Mouse (Mus musculus) adrenal gland, adult 2 months (tissue): ENCODE results near the gene Polr2c. TPM values are rescaled to one million over a fixed set of nuclear protein-coding genes. Genes with fewer than 3 reads are reported as not detected.
"Not testable (repeated sequence)": the region's sequence is repeated elsewhere in the genome, so short reads cannot be mapped to it uniquely, and the experiment has no call there.

Experiments
- DNase-seq: peaks from one replicate; pipeline ENCODE4 v3.0.0; 2021
- long read RNA-seq: library from polyadenylated mRNA; stranded (forward); transcript quantifications from one replicate; pipeline ENCODE4 v2.0.0, GENCODE M21; 2021
- polyA plus RNA-seq: library from polyadenylated mRNA; depleted of rRNA; stranded (reverse); fragments of >200 nt; gene quantifications from 2 replicates; pipeline ENCODE4 v1.2.3, GENCODE M21; 2012; rRNA removed
- total RNA-seq, 2 experiments: library from RNA; stranded (reverse); gene quantifications; 2 replicates each; pipeline ENCODE4 v1.2.3; 2021

Polr2c gene
- total RNA-seq (10 to 100 TPM; 54.5 to 68.0 TPM), polyA plus RNA-seq (52.0 and 66.6 TPM in 2 replicates)
- long read RNA-seq, transcript Polr2c-201 (9 exons, 1,580 nt) = major isoform, 79 of 126 reads
- long read RNA-seq, partial matches to known transcripts = 0 of 126 reads
- long read RNA-seq, other reads (novel, unspliced or antisense) = 46 of 126 reads

- peak; percentile 92 for DNase-seq
These were observed at the start of gene Polr2c for GRCm38 (mm10) chr8:94857346-94858173. TSS of gene Polr2c (plus strand) at chr8:94857450.

DNA sequence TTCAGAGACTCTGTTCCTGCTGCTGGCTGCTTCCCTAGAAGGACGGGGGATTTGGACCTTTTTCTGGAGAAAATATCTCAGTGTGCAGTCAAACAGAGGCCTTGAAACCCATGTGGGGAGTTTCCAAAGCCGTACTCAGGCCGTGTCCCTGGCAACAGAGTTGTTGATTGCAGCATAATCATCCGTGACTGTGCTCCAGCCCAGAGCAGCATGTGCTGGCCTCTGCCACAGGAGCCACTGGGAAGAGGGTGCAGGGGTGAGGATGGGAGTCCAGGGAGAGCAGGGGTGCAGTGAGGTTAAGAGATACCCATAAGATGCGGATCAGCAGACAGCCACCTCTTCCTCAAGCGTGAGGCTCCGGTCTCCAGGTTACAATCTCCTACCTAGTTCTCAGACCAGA is 49.7 kb upstream of the Polr2c start:
- DNase-seq = peak; percentile 86

DNA sequence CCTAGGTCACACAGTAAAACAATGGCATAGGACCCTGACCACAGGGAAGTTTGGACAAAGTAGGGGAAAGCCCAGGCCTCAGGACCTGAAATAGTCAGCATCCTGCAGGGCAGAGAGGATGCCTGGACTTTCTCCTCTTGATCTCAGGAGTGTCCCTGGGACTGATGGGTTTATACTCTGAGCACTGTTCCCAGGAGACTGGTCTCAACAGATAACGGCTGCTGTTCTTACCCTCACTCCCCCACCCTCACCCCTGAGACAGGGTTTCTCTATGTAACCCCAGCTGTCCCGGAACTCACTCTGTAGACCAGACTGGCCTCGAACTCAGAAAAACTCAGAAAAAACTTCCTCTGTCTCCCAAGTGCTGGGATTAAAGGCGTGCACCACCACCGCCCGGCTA is 48.9 kb upstream of the Polr2c start:
- no peak for DNase-seq

DNA sequence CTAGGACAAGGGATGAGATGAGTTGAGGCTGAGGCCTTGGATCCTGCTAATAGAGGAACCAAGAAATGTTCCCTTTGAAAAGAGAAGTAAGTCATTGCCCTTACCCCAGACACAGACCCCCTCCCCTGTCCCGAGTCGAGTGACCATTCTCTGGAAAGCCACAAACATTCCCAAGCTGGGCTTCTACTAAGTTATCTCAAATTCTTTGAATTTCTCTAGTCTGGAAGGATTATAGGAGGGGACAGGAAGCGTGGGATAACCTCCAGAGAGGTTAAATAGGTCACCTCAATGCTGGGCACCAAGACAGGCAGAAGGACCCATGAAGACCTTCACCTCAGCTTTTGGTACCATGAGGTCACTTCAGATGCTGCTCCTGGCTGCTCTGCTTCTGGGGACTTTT is 47.1 kb upstream of the Polr2c start, which contains the start of gene Ccl17:
TSS of gene Ccl17 (plus strand) at position 301 of the 400 bp plus-strand sequence.
- DNase-seq = no peak

DNA sequence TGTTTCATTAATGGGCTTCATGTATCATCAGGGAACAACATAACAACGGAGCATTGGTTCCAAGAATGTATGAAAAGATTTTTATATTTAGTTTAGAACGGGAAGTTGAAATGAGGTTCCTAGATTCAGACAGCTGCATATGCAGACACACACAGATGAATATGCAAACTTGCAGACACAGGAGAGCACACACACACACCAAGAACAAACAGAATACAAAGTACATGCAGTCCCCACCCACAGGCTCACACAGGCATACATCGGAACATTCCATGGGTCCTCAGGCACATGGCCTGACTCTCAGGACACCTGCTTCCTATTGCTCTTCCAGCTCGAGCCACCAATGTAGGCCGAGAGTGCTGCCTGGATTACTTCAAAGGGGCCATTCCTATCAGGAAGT is 46.4 kb upstream of the Polr2c start:
- DNase-seq = no peak

DNA sequence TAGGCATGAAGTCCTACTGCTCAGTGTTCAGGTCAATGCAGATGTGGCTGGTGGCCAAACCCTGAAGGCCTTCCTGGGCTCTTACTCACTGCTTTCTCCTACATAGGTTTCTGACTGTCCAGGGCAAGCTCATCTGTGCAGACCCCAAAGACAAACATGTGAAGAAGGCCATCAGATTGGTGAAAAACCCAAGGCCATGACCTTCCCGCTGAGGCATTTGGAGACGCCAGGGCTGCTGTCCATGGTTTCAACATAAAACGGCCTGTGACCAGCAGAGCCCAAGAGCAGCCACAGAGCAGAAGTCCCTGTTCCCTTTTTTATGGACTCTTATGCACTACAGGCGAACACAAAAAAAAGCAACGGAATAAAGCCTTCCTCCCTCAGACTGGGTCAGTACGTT is 45.6 kb upstream of the Polr2c start:
- peak; percentile 74 for DNase-seq

DNA sequence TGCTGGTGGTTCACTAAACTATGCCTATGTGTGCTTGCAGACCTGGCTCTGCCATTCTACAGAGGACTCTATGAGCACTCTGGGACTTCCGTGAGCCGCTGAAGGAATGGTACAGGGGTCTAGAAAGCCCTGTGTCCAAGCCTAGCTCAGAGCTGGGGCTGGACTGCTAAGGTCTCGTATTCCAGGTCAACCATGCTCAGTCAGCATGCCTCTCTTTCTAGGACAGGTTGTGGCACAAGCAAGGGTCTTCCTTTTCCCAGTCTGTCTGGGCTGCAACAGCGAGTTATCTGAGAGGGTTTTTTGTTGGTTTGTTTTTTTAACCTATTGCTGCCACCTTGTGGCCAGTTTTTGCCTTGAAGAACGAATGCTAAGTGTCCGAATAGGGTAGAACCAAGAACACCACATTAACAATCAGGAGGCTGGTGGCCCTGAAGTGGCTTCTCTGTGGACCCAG is 44.6 kb upstream of the Polr2c start:
- peak; percentile 81 for DNase-seq

DNA sequence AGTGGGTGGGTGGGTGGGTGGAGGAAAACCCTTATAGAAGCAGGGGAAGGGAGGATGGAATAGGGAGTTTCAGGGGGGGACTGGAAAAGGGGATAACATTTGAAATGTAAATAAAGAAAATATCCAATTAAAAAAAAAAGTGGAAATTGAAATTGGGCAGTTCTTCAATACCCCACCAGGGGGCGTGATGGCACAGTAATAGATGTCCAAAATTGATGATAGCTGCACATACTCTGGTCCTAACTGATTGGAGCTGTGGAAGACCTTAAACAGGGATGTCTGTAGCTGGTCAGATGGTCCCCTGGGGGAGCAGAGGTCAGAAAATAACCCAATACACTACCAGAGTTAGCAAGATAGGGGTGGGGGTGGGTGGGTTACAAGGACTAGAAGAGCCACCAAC is 42.7 kb upstream of the Polr2c start:
- no peak for DNase-seq

DNA sequence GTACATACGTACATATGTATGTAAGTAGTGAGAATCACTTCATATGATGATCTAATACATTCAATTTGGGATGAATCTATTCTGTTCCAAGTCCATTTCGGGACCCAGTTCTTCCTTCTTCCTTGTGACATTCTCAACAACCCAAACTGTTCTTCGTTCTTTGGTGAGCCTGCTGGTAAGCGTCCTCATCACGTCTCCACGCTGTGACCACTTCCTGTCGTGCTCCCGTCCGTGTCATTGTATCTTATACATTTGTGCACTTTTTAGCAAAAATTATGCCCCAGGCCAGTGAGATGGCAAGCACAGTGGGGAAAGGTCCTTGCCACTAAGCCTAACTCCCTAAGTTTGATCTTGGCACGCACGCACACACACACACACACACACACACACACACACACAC is 39.3 kb upstream of the Polr2c start:
- DNase-seq = no peak

DNA sequence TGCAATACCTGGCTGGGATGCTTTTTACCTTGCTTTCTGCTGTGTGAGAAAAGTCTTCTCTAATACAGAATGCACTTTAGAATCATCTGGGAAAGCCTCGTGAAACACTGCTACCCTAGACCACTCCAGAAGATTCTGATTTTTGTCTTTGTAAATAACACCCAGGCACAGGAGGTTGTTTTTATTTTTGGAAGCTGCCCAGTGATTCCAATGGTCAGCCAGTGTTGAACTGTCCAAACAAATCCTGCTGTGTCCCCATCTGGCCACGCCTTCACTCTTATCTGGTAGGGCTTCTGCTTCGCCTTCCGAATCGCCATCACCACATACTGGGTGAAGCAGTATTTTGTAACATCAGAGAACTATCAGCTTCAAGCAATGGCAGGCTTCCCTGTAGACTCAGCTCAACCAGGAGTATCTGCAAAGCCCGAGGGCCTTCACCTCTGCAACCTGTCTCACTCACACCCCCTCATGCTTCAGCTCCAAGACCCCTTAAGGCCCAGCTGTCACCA is 37.5 kb upstream of the Polr2c start:
- DNase-seq = no peak

- DNase-seq = no peak
These were observed 36.7 kb upstream of the Polr2c start for GRCm38 (mm10) chr8:94820553-94820952.

DNA sequence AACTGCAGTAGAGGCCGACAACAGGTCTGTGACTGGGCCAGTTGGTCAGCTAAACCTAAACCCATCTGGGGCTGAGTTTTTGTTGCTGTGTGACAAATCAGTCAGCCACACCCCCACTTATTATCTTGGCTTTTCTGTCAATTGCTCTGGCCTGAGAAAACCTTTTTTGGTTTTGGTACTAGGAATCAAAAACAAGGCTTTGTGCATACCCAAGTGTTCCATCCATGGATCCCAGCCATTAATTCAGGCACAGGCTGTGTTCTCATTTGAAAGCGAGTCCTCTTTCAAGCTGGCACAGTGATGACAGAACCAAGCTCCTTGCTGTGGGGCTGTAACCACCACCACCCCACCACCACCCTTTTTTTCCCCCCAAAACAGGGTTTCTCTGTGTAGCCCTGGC is 35.9 kb upstream of the Polr2c start:
- no peak for DNase-seq

GRCm38 (mm10) chr8:94822637-94823560 is 34.4 kb upstream of the Polr2c start:
- DNase-seq = peak; percentile 64

DNA sequence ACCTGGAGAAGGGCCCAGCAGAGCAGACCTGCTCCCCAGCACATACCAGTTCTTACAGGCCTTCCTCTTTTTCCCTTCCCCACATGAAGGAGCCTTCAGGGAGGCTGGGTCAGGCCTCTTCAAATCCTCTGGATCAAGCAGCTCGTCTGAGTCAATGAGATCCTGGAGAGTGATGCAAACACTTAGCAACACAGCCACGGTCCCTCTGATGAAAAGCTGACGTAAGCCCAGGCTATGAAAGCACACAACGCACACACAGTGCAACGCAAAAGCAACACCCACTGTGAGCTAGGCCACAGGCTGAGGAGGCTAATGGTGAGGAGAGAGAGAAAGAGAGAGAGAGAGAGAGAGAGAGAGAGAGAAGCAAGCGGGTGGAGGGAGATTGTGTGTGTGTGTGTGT is 32.1 kb upstream of the Polr2c start:
- DNase-seq = no peak

- no peak for DNase-seq
These were observed 31.0 kb upstream of the Polr2c start for GRCm38 (mm10) chr8:94826210-94826609.

DNA sequence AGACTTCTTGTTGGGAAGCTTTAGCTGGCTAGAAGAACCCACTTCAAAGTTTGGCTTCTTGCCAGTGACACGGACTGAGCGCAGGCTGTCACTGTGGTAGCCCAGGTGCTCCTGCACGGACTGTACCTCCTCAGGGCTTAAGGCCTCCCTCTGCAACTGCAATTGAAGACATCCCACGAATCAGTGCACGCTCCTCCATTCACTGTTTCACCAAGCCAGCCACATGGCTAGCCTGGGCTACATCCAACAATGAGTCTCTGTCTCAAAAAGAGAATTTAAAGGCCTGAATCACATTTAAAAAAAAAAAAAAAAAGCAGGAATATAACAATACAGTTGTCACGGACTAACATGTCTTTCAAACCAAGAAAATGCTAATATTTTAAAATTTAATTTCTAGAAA is 29.0 kb upstream of the Polr2c start:
- no peak for DNase-seq

DNA sequence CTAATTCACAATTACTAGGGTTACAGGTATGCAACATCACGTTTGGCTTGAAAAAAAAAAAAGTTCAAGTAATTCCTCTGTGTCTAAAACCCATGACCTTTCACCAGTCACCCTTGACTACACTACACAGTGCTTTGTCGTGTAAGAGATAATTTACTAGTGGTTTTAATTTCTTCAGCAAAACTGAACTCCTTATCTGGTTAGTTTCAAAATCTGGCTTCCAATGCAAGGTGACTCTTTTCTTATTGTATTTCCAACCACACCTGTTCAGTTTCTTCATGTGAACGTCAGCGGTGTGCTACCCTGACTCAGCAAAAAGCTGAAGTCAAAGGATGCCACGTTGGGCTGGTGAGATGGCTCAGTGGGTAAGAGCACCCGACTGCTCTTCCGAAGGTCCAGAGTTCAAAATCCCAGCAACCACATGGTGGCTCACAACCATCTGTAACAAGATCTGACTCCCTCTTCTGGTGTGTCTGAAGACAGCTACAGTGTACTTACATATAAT is 23.3 kb upstream of the Polr2c start:
- DNase-seq = not testable (repeated sequence)

- DNase-seq = not testable (repeated sequence)
These were observed 21.5 kb upstream of the Polr2c start for GRCm38 (mm10) chr8:94835751-94836150.

GRCm38 (mm10) chr8:94836456-94837240 is 20.6 kb upstream of the Polr2c start:
- DNase-seq = peak; percentile 55

- DNase-seq = peak; percentile 96
These were observed 19.3 kb upstream of the Polr2c start, which contains the start of the genes Coq9 and Ciapin1 for GRCm38 (mm10) chr8:94837662-94838574. TSS of gene Coq9 (plus strand) at chr8:94838321. TSS of gene Ciapin1 (minus strand) at chr8:94838358.
